Mouse (Mus musculus) embryonic facial prominence, embryonic 11.5 days (tissue): Measurements from ENCODE around the gene Folr1. TPM values are rescaled to one million over a fixed set of nuclear protein-coding genes. Genes with fewer than 3 reads are reported as not detected.
A peak's percentile ranks its signal among the peaks of the same experiment; 100 is the strongest.

Source experiments
- ATAC-seq: fragments of 200-750 bp; cut with Nextera tagmentation; replicated peaks from 2 replicates; pipeline ENCODE4 v1.8.0; 2017; ENCODE audit warnings: low read depth; ENCODE audit not compliant: insufficient number of reproducible peaks, low FRiP score, low TSS enrichment
- DNase-seq: peaks from one replicate; pipeline ENCODE4 v3.0.0-alpha.2; 2015; ENCODE audit warnings: low spot score
- H3K27ac ChIP-seq: fragments of 300-500 bp; sonication (generic); replicated peaks from 2 replicates; pipeline ENCODE4 v1.5.1; 2014; ENCODE audit warnings: mild to moderate bottlenecking, low read depth, low read length, control low read depth
- H3K27me3 ChIP-seq: fragments of 300-500 bp; sonication (generic); 2 replicates; pipeline ENCODE4 v1.6.1; 2014; ENCODE audit warnings: mild to moderate bottlenecking, low read length, moderate library complexity, mixed read lengths; ENCODE audit not compliant: control insufficient read depth, insufficient read depth
- H3K36me3 ChIP-seq: fragments of 300-500 bp; sonication (generic); replicated peaks from 2 replicates; pipeline ENCODE4 v1.6.1; 2014; ENCODE audit warnings: low read depth, mild to moderate bottlenecking, low read length, moderate library complexity, mixed read lengths; ENCODE audit not compliant: control insufficient read depth, insufficient read depth
- H3K4me1 ChIP-seq: fragments of 300-500 bp; sonication (generic); 2 replicates; pipeline ENCODE4 v1.6.1; 2014; ENCODE audit warnings: low read length, mixed read lengths; ENCODE audit not compliant: control insufficient read depth, insufficient read depth
- H3K4me2 ChIP-seq: fragments of 300-500 bp; sonication (generic); 2 replicates; pipeline ENCODE4 v1.6.1; 2014; ENCODE audit warnings: low read depth, mild to moderate bottlenecking, control low read depth, low read length, moderate library complexity
- H3K4me3 ChIP-seq: fragments of 300-500 bp; sonication (generic); 2 replicates; pipeline ENCODE4 v1.5.1; 2014; ENCODE audit warnings: low read depth, low read length, control low read depth
- H3K9ac ChIP-seq: fragments of 300-500 bp; sonication (generic); replicated peaks from 2 replicates; pipeline ENCODE4 v1.6.1; 2014; ENCODE audit warnings: mild to moderate bottlenecking, control low read depth, low read length
- H3K9me3 ChIP-seq: fragments of 300-500 bp; sonication (generic); replicated peaks from 2 replicates; pipeline ENCODE4 v1.6.1; 2016; ENCODE audit warnings: mild to moderate bottlenecking, low read length, inconsistent platforms, mixed read lengths; ENCODE audit not compliant: control insufficient read depth
- WGBS: fragments of 180-500 bp; shearing (Covaris S2); extraction: QIAGEN DNeasy Blood & Tissue Kit; methylation state at CpG from one replicate; pipeline ENCODE4 v1.1.7; 2014; 5-methylcytosine and 5-hydroxymethylcytosine counted together
- polyA plus RNA-seq: library from polyadenylated mRNA; unstranded; fragments of >200 nt; fragmentation: Nextera tagmentation; extraction: Ambion mirVana; gene quantifications from 2 replicates; pipeline ENCODE4 v1.2.1, GENCODE M21; 2014

Gene Folr1
- polyA plus RNA-seq, 1 experiment from 2014 or later: 0.91 TPM

DNA sequence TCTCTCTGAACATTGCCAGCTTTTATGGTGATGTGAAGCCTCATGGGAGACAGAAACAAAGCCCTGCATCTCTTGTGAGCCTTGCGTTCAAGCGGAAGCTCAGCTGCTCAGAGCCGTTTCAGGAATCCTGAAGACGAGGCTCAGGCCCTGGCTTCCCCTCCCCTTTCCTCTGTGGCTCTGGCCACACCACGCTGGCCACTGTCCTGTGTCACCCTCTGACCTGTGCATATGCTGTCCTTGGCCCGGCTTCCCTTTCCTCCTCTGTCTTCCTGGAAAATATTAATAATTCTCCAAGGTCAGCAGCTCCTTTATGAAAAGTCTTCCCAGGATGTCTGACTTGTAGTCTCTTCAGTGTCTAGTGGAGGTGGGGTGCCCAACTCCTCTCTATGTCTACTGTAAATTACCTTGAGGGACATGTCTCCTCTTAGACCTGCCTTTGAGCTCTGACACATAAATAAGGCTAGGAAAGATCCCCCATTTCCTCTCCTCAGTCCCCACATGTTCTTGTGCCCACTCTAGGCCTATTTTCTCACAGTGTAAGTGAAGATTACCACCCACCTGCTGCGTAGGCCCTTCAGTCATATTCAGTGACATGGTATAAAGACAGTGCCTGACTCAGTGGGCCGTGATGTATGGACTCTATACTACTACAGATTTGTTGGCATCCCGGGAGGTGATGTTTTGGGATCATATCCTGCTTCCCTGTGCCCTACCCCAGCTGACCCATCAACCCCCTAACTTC lies 12.0 kb upstream of the Folr1 start:
- Histone ChIP-seq H3K4me1 (no peaks in the 10 kb centered on the region), H3K36me3 (no peaks in the 10 kb centered on the region), H3K27me3 (no peaks in the 10 kb centered on the region), H3K4me3 (no peak overlapping the region), H3K27ac (no peak overlapping the region), H3K9me3 (no peaks in the 10 kb centered on the region), H3K9ac (peak overlapping the region; percentile 13; the same call in 1 of the 2 replicates), H3K4me2 (no peak overlapping the region)
- WGBS: 68% methylated on average over 9 of the region's 9 CpGs
- ATAC-seq (no peak), DNase-seq (no peak)

- Histone ChIP-seq H3K4me2 (no peak overlapping the region), H3K36me3 (no peaks in the 10 kb centered on the region), H3K27me3 (no peaks in the 10 kb centered on the region), H3K9me3 (no peaks in the 10 kb centered on the region), H3K9ac (no peak overlapping the region), H3K27ac (no peak overlapping the region), H3K4me1 (no peaks in the 10 kb centered on the region), H3K4me3 (no peak overlapping the region)
- ATAC-seq: no peak
- 76% methylated on average over 4 of the region's 4 CpGs for WGBS
- DNase-seq: no peak
These were observed 10.3 kb upstream of the Folr1 start for GRCm38 (mm10) chr7:101880855-101881254.

DNA sequence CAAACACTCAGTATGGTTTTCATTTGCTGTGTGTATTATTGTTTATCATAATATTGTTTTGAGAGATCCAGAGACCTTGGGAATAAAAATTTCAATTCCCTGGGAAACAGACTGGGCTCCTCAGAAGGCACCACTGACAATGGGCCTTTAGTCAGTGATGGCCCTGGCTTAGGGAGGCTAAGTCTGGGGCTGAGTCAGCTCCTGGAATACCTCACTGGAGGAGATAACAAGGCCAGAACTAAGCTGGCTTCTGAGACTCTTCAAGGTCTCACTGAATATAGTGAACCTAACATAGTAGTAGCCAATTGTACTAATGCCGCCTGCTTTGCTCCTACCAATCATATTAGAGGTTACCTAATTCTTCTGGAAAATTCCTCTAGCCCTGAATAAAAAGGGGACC lies 5.4 kb upstream of the Folr1 start:
- no peaks in the 10 kb centered on the region for H3K9me3 ChIP-seq
- 91% methylated on average over 1 of the region's 1 CpGs for WGBS
- no peak overlapping the region for H3K4me2 ChIP-seq
- DNase-seq (no peak), ATAC-seq (no peak)
- no peaks in the 10 kb centered on the region for H3K4me1 ChIP-seq
- H3K9ac ChIP-seq: no peak overlapping the region
- no peak overlapping the region for H3K27ac ChIP-seq
- H3K4me3 ChIP-seq: no peak overlapping the region
- no peaks in the 10 kb centered on the region for H3K36me3 ChIP-seq
- no peaks in the 10 kb centered on the region for H3K27me3 ChIP-seq

GRCm38 (mm10) chr7:101871296-101871695 lies 708 bp upstream of the Folr1 start:
- H3K9me3 ChIP-seq: no peaks in the 10 kb centered on the region
- no peaks in the 10 kb centered on the region for H3K27me3 ChIP-seq
- no peak overlapping the region for H3K9ac ChIP-seq
- no peaks in the 10 kb centered on the region for H3K36me3 ChIP-seq
- WGBS: 90% methylated on average over 3 of the region's 3 CpGs
- H3K4me3 ChIP-seq: no peak overlapping the region
- H3K4me2 ChIP-seq: no peak overlapping the region
- DNase-seq (no peak), ATAC-seq (no peak)
- H3K4me1 ChIP-seq: no peaks in the 10 kb centered on the region
- no peak overlapping the region for H3K27ac ChIP-seq

DNA sequence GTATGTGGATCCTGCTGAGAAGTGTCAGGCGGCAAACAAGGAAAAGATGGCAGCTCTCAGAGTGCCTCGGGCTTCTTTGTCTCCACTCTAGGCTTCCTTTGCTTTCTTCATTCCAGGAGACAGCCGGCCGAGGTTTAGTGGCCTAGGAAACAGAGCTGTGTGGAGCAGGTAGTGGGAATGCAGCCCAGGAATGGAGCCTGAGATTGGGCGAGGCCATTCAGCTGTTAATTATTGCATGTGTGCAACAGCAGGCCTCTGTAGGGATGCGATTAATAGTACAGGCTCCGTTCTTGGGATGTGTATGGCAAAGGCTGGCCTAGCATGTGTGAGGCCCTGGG lies 1.5 kb downstream of the Folr1 start:
- WGBS: 59% methylated on average over 7 of the region's 7 CpGs
- no peaks in the 10 kb centered on the region for H3K9me3 ChIP-seq

GRCm38 (mm10) chr7:101868241-101869162 lies 2.1 kb downstream of the Folr1 start:
- Histone ChIP-seq H3K27me3 (no peaks in the 10 kb centered on the region), H3K4me2 (no peak overlapping the region), H3K36me3 (no peaks in the 10 kb centered on the region), H3K9me3 (no peaks in the 10 kb centered on the region), H3K4me3 (no peak overlapping the region), H3K4me1 (no peaks in the 10 kb centered on the region), H3K9ac (no peak overlapping the region; the same call in 1 of the 2 replicates), H3K27ac (no peak overlapping the region)
- ATAC-seq (no peak), DNase-seq (no peak)
- WGBS: 64% methylated on average over 13 of the region's 13 CpGs

More for the DNA sequence above, 1.5 kb downstream of the Folr1 start:
- Histone ChIP-seq H3K4me2 (no peak overlapping the region), H3K27me3 (no peaks in the 10 kb centered on the region), H3K27ac (no peak overlapping the region), H3K4me1 (no peaks in the 10 kb centered on the region), H3K9ac (no peak overlapping the region; the same call in 1 of the 2 replicates), H3K4me3 (no peak overlapping the region), H3K36me3 (no peaks in the 10 kb centered on the region)
- DNase-seq (no peak), ATAC-seq (no peak)

DNA sequence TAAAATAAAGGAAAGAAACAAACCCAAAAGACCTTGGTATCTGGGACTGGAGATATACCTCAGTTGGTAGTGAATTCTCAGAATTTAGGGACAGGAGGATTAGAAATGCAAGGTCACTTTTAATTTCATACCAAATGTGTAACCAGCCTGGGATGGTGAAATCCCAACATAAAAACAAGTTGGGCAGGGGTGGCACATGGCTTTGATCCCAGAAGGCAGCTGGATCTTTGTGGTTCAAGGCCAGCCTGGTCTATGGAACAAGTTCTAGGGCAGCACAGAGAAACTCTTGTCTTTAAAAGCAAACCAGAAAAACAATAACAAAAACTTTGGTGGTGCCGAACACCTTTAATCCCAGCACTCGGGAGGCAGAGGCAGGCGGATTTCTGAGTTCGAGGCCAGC lies 3.1 kb downstream of the Folr1 start:
- H3K27me3 ChIP-seq: no peaks in the 10 kb centered on the region
- DNase-seq: no peak
- H3K9ac ChIP-seq: no peak overlapping the region
- no peaks in the 10 kb centered on the region for H3K9me3 ChIP-seq
- H3K4me2 ChIP-seq: no peak overlapping the region
- 93% methylated on average over 4 of the region's 4 CpGs for WGBS
- no peaks in the 10 kb centered on the region for H3K4me1 ChIP-seq
- H3K36me3 ChIP-seq: no peaks in the 10 kb centered on the region
- no peak for ATAC-seq
- no peak overlapping the region for H3K4me3 ChIP-seq
- H3K27ac ChIP-seq: no peak overlapping the region
